Comparison of ENCODE assay signal across 8 mouse cellular contexts in the genomic region with DNA sequence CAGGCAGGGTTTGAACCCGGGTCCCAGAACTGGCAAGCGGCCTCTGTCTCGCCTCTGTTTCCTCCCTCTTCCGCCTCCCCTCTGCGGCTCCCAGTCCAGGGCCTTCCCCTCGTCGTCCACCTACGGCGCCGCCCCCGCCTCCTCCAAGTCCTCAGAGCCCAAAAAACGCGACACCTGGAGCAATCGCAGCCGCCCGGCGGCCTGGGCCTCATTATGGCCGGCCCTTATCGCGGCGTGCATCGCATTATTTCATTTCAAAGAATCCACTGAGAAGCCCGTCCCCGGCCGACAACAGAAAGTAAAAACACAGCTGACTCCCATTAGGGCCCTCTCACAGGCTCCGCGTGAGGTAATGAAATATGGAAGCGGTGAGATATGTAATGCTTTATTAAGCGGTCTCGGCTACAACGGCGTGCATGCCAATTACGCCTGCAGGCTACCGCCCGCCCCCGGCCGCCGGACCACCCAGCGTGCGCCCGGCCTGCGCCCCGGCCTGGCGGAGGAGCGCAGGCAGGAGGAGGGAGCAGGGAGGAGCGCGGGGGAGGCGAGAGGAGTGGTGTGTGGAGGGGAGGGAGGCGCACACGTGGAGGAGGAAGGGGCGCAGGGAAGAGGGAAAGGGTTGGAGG. TPM values are rescaled to one million over a fixed set of nuclear protein-coding genes. Genes with fewer than 3 reads are reported as not detected.
DNase-seq lines count a peak whose midpoint lies in the region; ATAC-seq and TF ChIP-seq lines count a peak whose summit lies in the region.
"Had no signal": no experiment of that assay in that cellular context is flagged by ENCODE, and none has a peak within 500 bp of the region (broad histone marks: within the 10 kb centered on the region; RNA-seq: fewer than 3 reads in every experiment).

Gm12830 (plus strand) TSS at position 156 of the 626 bp plus-strand sequence.

- H3K36me3 ChIP-seq in embryonic facial prominence, embryonic 12.5 days: no peaks in the 10 kb centered on the region
- no peaks in the 10 kb centered on the region for H3K36me3 ChIP-seq in limb, embryonic 13.5 days
- H3K36me3 ChIP-seq in midbrain, embryonic 15.5 days (replicated peaks): no peaks in the 10 kb centered on the region

- peaks cover 42% of the 10 kb centered on the region for H3K27me3 ChIP-seq in embryonic facial prominence, embryonic 12.5 days
- peaks cover 73% of the 10 kb centered on the region for H3K27me3 ChIP-seq in limb, embryonic 13.5 days
- peaks cover 13% of the 10 kb centered on the region for H3K27me3 ChIP-seq in midbrain, embryonic 15.5 days (replicated peaks)

- ATAC-seq in embryonic facial prominence, embryonic 12.5 days (ENCODE audit: insufficient number of reproducible peaks, insufficient read depth, low FRiP score, low TSS enrichment): peak; percentile 91
- ATAC-seq in limb, embryonic 13.5 days (ENCODE audit: low FRiP score, low read depth): peak; percentile 90
- peak; percentile 81 for ATAC-seq in midbrain, embryonic 15.5 days (replicated peaks)

- peak within 1 kb of the TSS; percentile 27 for H3K4me3 ChIP-seq in embryonic facial prominence, embryonic 12.5 days
- peak within 1 kb of the TSS; percentile 42 for H3K4me3 ChIP-seq in limb, embryonic 13.5 days
- H3K4me3 ChIP-seq in midbrain, embryonic 15.5 days: peak within 1 kb of the TSS; percentile 41

- peaks cover 39% of the 10 kb centered on the region for H3K4me1 ChIP-seq in embryonic facial prominence, embryonic 12.5 days
- peaks cover 35% of the 10 kb centered on the region for H3K4me1 ChIP-seq in limb, embryonic 13.5 days
- H3K4me1 ChIP-seq in midbrain, embryonic 15.5 days: peaks cover 12% of the 10 kb centered on the region

- 0 out of 2 replicates have a peak, but pooled peaks cover 3% of the 10 kb centered on the region for H3K9me3 ChIP-seq in embryonic facial prominence, embryonic 12.5 days
- no peaks in the 10 kb centered on the region for H3K9me3 ChIP-seq in limb, embryonic 13.5 days
- H3K9me3 ChIP-seq in midbrain, embryonic 15.5 days: no peaks in the 10 kb centered on the region

- no peak within 1 kb of the TSS for H3K9ac ChIP-seq in embryonic facial prominence, embryonic 12.5 days
- H3K9ac ChIP-seq in limb, embryonic 13.5 days: peak within 1 kb of the TSS; percentile 50
- H3K9ac ChIP-seq in midbrain, embryonic 15.5 days: peak within 1 kb of the TSS; percentile 31

- no peak for TF ChIP-seq CTCF in brain, embryonic 14.5 days (IDR thresholded peaks at IDR 0.05; ENCODE audit: borderline replicate concordance, extremely low read depth, insufficient read depth, insufficient read length)

- no peak for TF ChIP-seq POLR2A in brain, embryonic 14.5 days (IDR thresholded peaks at IDR 0.05; ENCODE audit: borderline replicate concordance, extremely low read depth, insufficient read depth, insufficient read length, poor library complexity, severe bottlenecking)

- DNase-seq in brain, embryonic 14.5 days (ENCODE audit: low read depth): peak; percentile 84
- DNase-seq in heart, adult 8-10 months (ENCODE audit: low spot score): peak; percentile 4
- DNase-seq in kidney, adult 18-20 months: peak; percentile 46
- DNase-seq in testis, postnatal 10 days (ENCODE audit: low spot score): peak; percentile 76

- peak within 1 kb of the TSS; percentile 46 for H3K4me2 ChIP-seq in embryonic facial prominence, embryonic 12.5 days (replicated peaks)
- peak within 1 kb of the TSS; percentile 63 for H3K4me2 ChIP-seq in limb, embryonic 13.5 days (replicated peaks)
- peak within 1 kb of the TSS; percentile 65 for H3K4me2 ChIP-seq in midbrain, embryonic 15.5 days

- WGBS in embryonic facial prominence, embryonic 12.5 days: 1% methylated on average over 51 of the region's 51 CpGs
- under 1% methylated on average over 51 of the region's 51 CpGs for WGBS in limb, embryonic 13.5 days
- 1% methylated on average over 51 of the region's 51 CpGs for WGBS in midbrain, embryonic 15.5 days

- peak within 1 kb of the TSS; percentile 12 for H3K27ac ChIP-seq in embryonic facial prominence, embryonic 12.5 days
- H3K27ac ChIP-seq in limb, embryonic 13.5 days: peak within 1 kb of the TSS; percentile 63
- H3K27ac ChIP-seq in midbrain, embryonic 15.5 days: 0 out of 2 replicates have a peak within 1 kb of the TSS, but pooled peaks have one; percentile 13

RNA-seq across cellular contexts. Expression of gene Gm12830, which starts in this region (rescaled TPM):
- polyA plus RNA-seq in brain, embryonic 14.5 days (2012; rRNA removed): not detected in 2 replicates
- not detected in 2 replicates for polyA plus RNA-seq in embryonic facial prominence, embryonic 12.5 days (2016; fragmentation: Nextera tagmentation; extraction: Ambion mirVana)
- not detected for total RNA-seq in heart, adult 8-10 months (2022)
- not detected in 2 replicates for polyA plus RNA-seq in limb, embryonic 13.5 days (2015; fragmentation: Nextera tagmentation; extraction: Ambion mirVana)
- polyA plus RNA-seq in midbrain, embryonic 15.5 days (2015; fragmentation: Nextera tagmentation; extraction: Ambion mirVana): not detected in 2 replicates
- polyA plus RNA-seq: gonadal fat pad, adult 2 months had no signal

Comparison
In these comparisons a context has a peak if more than half of its experiments do, and no peak if none do; other contexts are left out.
1. Peak in every context shown above with its lines: DNase-seq, ATAC-seq, H3K4me3 ChIP-seq and H3K27ac ChIP-seq.
2. Peak in DNase-seq in brain, embryonic 14.5 days; RNA of the gene not detected or under 1 TPM.
3. Peak in ATAC-seq, H3K4me3 ChIP-seq, H3K27ac ChIP-seq and H3K4me2 ChIP-seq in embryonic facial prominence, embryonic 12.5 days; RNA of the gene not detected or under 1 TPM.
4. Peak in DNase-seq in heart, adult 8-10 months; RNA of the gene not detected or under 1 TPM.
5. Peak in ATAC-seq, H3K4me3 ChIP-seq, H3K27ac ChIP-seq, H3K9ac ChIP-seq and H3K4me2 ChIP-seq in limb, embryonic 13.5 days; RNA of the gene not detected or under 1 TPM.
6. Peak in ATAC-seq, H3K4me3 ChIP-seq, H3K27ac ChIP-seq, H3K9ac ChIP-seq and H3K4me2 ChIP-seq in midbrain, embryonic 15.5 days; RNA of the gene not detected or under 1 TPM.
7. DNase-seq: peak in every context shown above with its lines; median percentile 84 in brain, embryonic 14.5 days; 76 in testis, postnatal 10 days; 46 in kidney, adult 18-20 months; 4 in heart, adult 8-10 months.
8. H3K27ac ChIP-seq: peak in every context shown above with its lines; median percentile 63 in limb, embryonic 13.5 days; 13 in midbrain, embryonic 15.5 days; 12 in embryonic facial prominence, embryonic 12.5 days.